Mouse (Mus musculus): Measurements from ENCODE around the gene Ap1b1.

GRCm38 (mm10) chr11:4998762-4999161, 12.1 kb downstream of the Ap1b1 start:
- TF ChIP-seq CTCF (IDR thresholded peaks at IDR 0.05; ENCODE audit: insufficient read depth, low read length) (no peak), POLR2A (IDR thresholded peaks at IDR 0.05; ENCODE audit: borderline replicate concordance, extremely low read depth, low read depth, low read length) (no peak)

All from lung, adult 2 months (tissue).